Mouse (Mus musculus) liver, embryonic 11.5 days (tissue): ENCODE data around the gene Prdm15. TPM values are rescaled to one million over a fixed set of nuclear protein-coding genes. Genes with fewer than 3 reads are reported as not detected.

ENCODE experiments used
- ATAC-seq: fragments of 200-750 bp; cut with Nextera tagmentation; replicated peaks from 2 replicates; pipeline ENCODE4 v1.8.0; 2017; ENCODE audit warnings: moderate number of reproducible peaks, mild to moderate bottlenecking, moderate TSS enrichment, moderate library complexity; ENCODE audit not compliant: low FRiP score
- DNase-seq: peaks from one replicate; pipeline ENCODE4 v3.0.0-alpha.2; 2017; ENCODE audit warnings: low spot score
- H3K27ac ChIP-seq: fragments of 300-500 bp; sonication (generic); 2 replicates; pipeline ENCODE4 v1.5.1; 2014; ENCODE audit warnings: mild to moderate bottlenecking, low read depth, low read length, control low read depth
- H3K27me3 ChIP-seq: fragments of 300-500 bp; sonication (generic); replicated peaks from 2 replicates; pipeline ENCODE4 v1.6.1; 2014; ENCODE audit warnings: low read length, mixed read lengths; ENCODE audit not compliant: control insufficient read depth, insufficient read depth
- H3K36me3 ChIP-seq: fragments of 300-500 bp; sonication (generic); 2 replicates; pipeline ENCODE4 v1.6.1; 2014; ENCODE audit warnings: mild to moderate bottlenecking, low read length, moderate library complexity, mixed read lengths; ENCODE audit not compliant: control insufficient read depth, insufficient read depth
- H3K4me1 ChIP-seq: fragments of 300-500 bp; sonication (generic); replicated peaks from 2 replicates; pipeline ENCODE4 v1.6.1; 2014; ENCODE audit warnings: low read length, mixed read lengths; ENCODE audit not compliant: control insufficient read depth, insufficient read depth
- H3K4me2 ChIP-seq: fragments of 300-500 bp; sonication (generic); 2 replicates; pipeline ENCODE4 v1.6.1; 2014; ENCODE audit warnings: mild to moderate bottlenecking, control low read depth, moderate library complexity
- H3K4me3 ChIP-seq: fragments of 300-500 bp; sonication (generic); 2 replicates; pipeline ENCODE4 v1.5.1; 2014; ENCODE audit warnings: low read depth, low read length, control low read depth
- H3K9ac ChIP-seq: fragments of 300-500 bp; sonication (generic); 2 replicates; pipeline ENCODE4 v1.6.1; 2014; ENCODE audit warnings: low read depth, low read length, control low read depth
- H3K9me3 ChIP-seq: fragments of 300-500 bp; sonication (generic); 2 replicates; pipeline ENCODE4 v1.6.1; 2016; ENCODE audit warnings: low read length, inconsistent platforms, mixed read lengths; ENCODE audit not compliant: control insufficient read depth
- whole genome bisulfite sequencing: fragments of 180-500 bp; shearing (Covaris S2); extraction: QIAGEN DNeasy Blood & Tissue Kit; methylation state at CpG from one replicate; pipeline ENCODE4 v1.1.7; 2014; 5-methylcytosine and 5-hydroxymethylcytosine counted together
- polyA plus RNA-seq: library from polyadenylated mRNA; unstranded; fragments of >200 nt; fragmentation: Nextera tagmentation; extraction: Ambion mirVana; gene quantifications from 2 replicates; pipeline ENCODE4 v1.2.1, GENCODE M21; 2014

Gene Prdm15
- 8.2 and 8.3 TPM in 2 replicates for polyA plus RNA-seq

GRCm38 (mm10) chr16:97851741-97852319, at the start of gene Prdm15:
Gene Prdm15 (minus strand): TSS chr16:97851850.
- Histone ChIP-seq H3K36me3 (no peaks in the 10 kb centered on the region), H3K27me3 (no peaks in the 10 kb centered on the region), H3K9me3 (no peaks in the 10 kb centered on the region), H3K9ac (peak within 1 kb of the TSS; percentile 87), H3K4me1 (peaks cover 18% of the 10 kb centered on the region), H3K27ac (peak within 1 kb of the TSS; percentile 95), H3K4me2 (peak within 1 kb of the TSS; percentile 80), H3K4me3 (peak within 1 kb of the TSS; percentile 86)
- WGBS = under 1% methylated on average over 31 of the region's 31 CpGs
- ATAC-seq (peak; percentile 85), DNase-seq (peak; percentile 92)

GRCm38 (mm10) chr16:97897346-97898024, 45.8 kb upstream of the Prdm15 start:
- Histone ChIP-seq H3K4me1 (no peaks in the 10 kb centered on the region), H3K27me3 (no peaks in the 10 kb centered on the region), H3K4me3 (no peak overlapping the region), H3K4me2 (no peak overlapping the region), H3K27ac (no peak overlapping the region), H3K36me3 (no peaks in the 10 kb centered on the region), H3K9ac (no peak overlapping the region), H3K9me3 (no peaks in the 10 kb centered on the region)
- DNase-seq = no peak
- no peak for ATAC-seq
- 66% methylated on average over 5 of the region's 5 CpGs for WGBS

- Histone ChIP-seq H3K4me3 (no peak overlapping the region), H3K4me2 (no peak overlapping the region), H3K9me3 (no peaks in the 10 kb centered on the region), H3K27me3 (no peaks in the 10 kb centered on the region), H3K9ac (no peak overlapping the region), H3K27ac (no peak overlapping the region), H3K4me1 (no peaks in the 10 kb centered on the region), H3K36me3 (no peaks in the 10 kb centered on the region)
- DNase-seq (no peak), ATAC-seq (no peak)
Observed at GRCm38 (mm10) chr16:97887762-97888161, 36.1 kb upstream of the Prdm15 start.

DNA sequence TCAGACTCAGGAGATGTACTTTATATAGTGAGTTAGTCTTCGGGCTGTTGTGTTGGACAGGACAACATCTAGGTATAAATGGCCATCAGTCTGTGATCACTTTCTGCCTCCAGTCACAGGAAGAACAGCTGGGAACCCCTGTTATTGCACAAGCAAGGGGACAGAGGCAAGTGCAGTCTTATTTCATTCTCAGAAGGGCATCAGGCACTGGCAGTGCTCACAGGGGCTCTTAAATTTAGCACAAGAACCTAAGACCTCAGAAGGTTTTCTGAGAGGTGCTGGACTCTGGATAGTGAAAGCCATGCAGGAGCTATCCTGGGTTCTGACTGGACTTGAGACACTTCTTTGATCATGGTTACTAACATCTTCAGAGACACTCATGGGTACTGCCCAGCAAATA, 32.0 kb upstream of the Prdm15 start:
- 96% methylated on average over 1 of the region's 1 CpGs for WGBS
- Histone ChIP-seq H3K4me2 (no peak overlapping the region), H3K27me3 (no peaks in the 10 kb centered on the region), H3K9ac (no peak overlapping the region), H3K27ac (no peak overlapping the region), H3K4me1 (no peaks in the 10 kb centered on the region), H3K36me3 (no peaks in the 10 kb centered on the region; the same call in 1 of the 2 replicates), H3K9me3 (no peaks in the 10 kb centered on the region), H3K4me3 (no peak overlapping the region)
- DNase-seq = no peak
- no peak for ATAC-seq

- ATAC-seq (no peak), DNase-seq (no peak)
- Histone ChIP-seq H3K4me1 (no peaks in the 10 kb centered on the region), H3K27ac (no peak overlapping the region), H3K4me2 (no peak overlapping the region), H3K36me3 (no peaks in the 10 kb centered on the region; the same call in 1 of the 2 replicates), H3K4me3 (no peak overlapping the region), H3K27me3 (no peaks in the 10 kb centered on the region), H3K9me3 (no peaks in the 10 kb centered on the region), H3K9ac (no peak overlapping the region)
Observed at GRCm38 (mm10) chr16:97882891-97883290, 31.2 kb upstream of the Prdm15 start.

DNA sequence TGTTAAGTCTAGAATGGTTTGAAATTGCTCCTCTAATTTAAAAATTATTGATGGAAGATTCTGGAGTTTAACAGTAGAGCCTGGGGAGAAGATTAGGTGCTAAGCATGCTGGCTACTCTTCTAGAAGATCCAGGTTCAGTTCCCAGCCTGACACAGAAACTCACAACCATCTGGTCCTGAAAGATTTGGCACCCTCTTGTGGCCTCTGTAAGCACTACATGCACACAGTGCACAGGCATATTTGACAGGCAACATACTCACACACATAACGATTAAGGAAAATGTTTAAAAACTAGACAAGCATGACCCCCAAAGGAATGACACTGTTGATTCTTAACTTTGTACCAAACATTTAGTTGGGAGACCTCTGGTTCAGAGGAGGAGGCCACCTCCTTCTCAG, 27.5 kb upstream of the Prdm15 start:
- peaks cover 2% of the 10 kb centered on the region; the same call in 1 of the 2 replicates for H3K36me3 ChIP-seq
- no peak overlapping the region for H3K9ac ChIP-seq
- no peak overlapping the region for H3K4me2 ChIP-seq
- no peaks in the 10 kb centered on the region for H3K27me3 ChIP-seq
- ATAC-seq = no peak
- H3K4me1 ChIP-seq = no peaks in the 10 kb centered on the region
- no peak for DNase-seq
- WGBS = 75% methylated on average over 1 of the region's 1 CpGs
- H3K4me3 ChIP-seq = no peak overlapping the region
- no peaks in the 10 kb centered on the region for H3K9me3 ChIP-seq
- H3K27ac ChIP-seq = no peak overlapping the region

DNA sequence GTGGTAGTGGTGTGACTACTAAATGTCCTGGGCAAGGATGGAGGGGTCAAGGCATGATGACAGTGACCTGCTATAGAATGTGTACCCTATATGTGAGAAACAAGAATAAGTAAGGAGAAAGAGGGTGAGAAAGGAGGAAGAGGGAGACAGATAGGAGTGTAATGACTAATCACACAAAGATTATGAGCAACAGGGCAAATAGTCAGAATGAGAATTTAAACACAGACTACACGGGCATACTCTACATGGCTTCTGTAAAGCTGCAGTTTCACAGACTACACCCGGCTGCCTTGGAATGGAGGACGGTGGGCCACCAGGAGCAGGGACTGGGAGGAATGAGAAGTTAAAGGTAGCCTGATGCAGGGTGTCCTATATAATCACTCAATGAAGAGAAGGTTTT, 25.9 kb upstream of the Prdm15 start:
- ATAC-seq = no peak
- H3K36me3 ChIP-seq = peaks cover 4% of the 10 kb centered on the region; the same call in 1 of the 2 replicates
- no peaks in the 10 kb centered on the region for H3K4me1 ChIP-seq
- no peak overlapping the region for H3K4me3 ChIP-seq
- 85% methylated on average over 3 of the region's 3 CpGs for WGBS
- no peaks in the 10 kb centered on the region for H3K9me3 ChIP-seq
- no peak overlapping the region for H3K4me2 ChIP-seq
- H3K27ac ChIP-seq = no peak overlapping the region
- H3K9ac ChIP-seq = no peak overlapping the region
- no peaks in the 10 kb centered on the region for H3K27me3 ChIP-seq
- no peak for DNase-seq

GRCm38 (mm10) chr16:97875101-97875500, 23.5 kb upstream of the Prdm15 start:
- no peak for ATAC-seq
- DNase-seq = no peak
- peaks cover 4% of the 10 kb centered on the region; the same call in 1 of the 2 replicates for H3K36me3 ChIP-seq
- H3K27me3 ChIP-seq = no peaks in the 10 kb centered on the region
- H3K9me3 ChIP-seq = no peaks in the 10 kb centered on the region
- no peak overlapping the region for H3K9ac ChIP-seq
- no peak overlapping the region for H3K27ac ChIP-seq
- no peak overlapping the region for H3K4me3 ChIP-seq
- H3K4me2 ChIP-seq = no peak overlapping the region
- WGBS = 88% methylated on average over 4 of the region's 4 CpGs
- H3K4me1 ChIP-seq = no peaks in the 10 kb centered on the region

GRCm38 (mm10) chr16:97874376-97874775, 22.7 kb upstream of the Prdm15 start:
- ATAC-seq (no peak), DNase-seq (no peak)
- H3K9me3 ChIP-seq = no peaks in the 10 kb centered on the region
- no peak overlapping the region for H3K4me3 ChIP-seq
- 71% methylated on average over 1 of the region's 1 CpGs for WGBS
- peaks cover 4% of the 10 kb centered on the region; the same call in 1 of the 2 replicates for H3K36me3 ChIP-seq
- H3K9ac ChIP-seq = no peak overlapping the region
- no peak overlapping the region for H3K4me2 ChIP-seq
- no peaks in the 10 kb centered on the region for H3K27me3 ChIP-seq
- no peaks in the 10 kb centered on the region for H3K4me1 ChIP-seq
- H3K27ac ChIP-seq = no peak overlapping the region
